Mouse (Mus musculus) T-helper 2 cell (primary cell): ENCODE data around the gene Nit2.

Experiments
- in situ Hi-C: fragments of 300-600 bp; cut with MboI, MseI; formaldehyde crosslinking; loops from one replicate; pipeline ENCODE4 v1.15.1; 2025; ENCODE audit warnings: high pct_unique_total_duplicates

Nit2 gene

GRCm38 (mm10) chr16:57163694-57164093, 3.4 kb downstream of the Nit2 start:
- in situ Hi-C loops: no loop called here

- in situ Hi-C loops: no loop called here
These were observed 4.3 kb downstream of the Nit2 start for GRCm38 (mm10) chr16:57162841-57163240.

- in situ Hi-C loops: no loop called here
These were observed 7.3 kb downstream of the Nit2 start for GRCm38 (mm10) chr16:57159835-57160234.

GRCm38 (mm10) chr16:57157728-57158127, 9.4 kb downstream of the Nit2 start:
- in situ Hi-C loops: no loop called here

- in situ Hi-C loops: no loop called here
These were observed 10.1 kb downstream of the Nit2 start for GRCm38 (mm10) chr16:57157076-57157475.

- in situ Hi-C loops: no loop called here
These were observed 11.2 kb downstream of the Nit2 start for GRCm38 (mm10) chr16:57155899-57156298.

- in situ Hi-C loops: no loop called here
These were observed 15.7 kb downstream of the Nit2 start for GRCm38 (mm10) chr16:57151437-57151836.

GRCm38 (mm10) chr16:57144741-57145140, 22.4 kb downstream of the Nit2 start:
- in situ Hi-C loops: no loop called here

- in situ Hi-C loops: no loop called here
These were observed 33.5 kb downstream of the Nit2 start for GRCm38 (mm10) chr16:57133611-57134010.

- in situ Hi-C loops: no loop called here
These were observed 34.8 kb downstream of the Nit2 start for GRCm38 (mm10) chr16:57132326-57132725.

GRCm38 (mm10) chr16:57131544-57131943, 35.6 kb downstream of the Nit2 start:
- in situ Hi-C loops: no loop called here

- in situ Hi-C loops: no loop called here
These were observed 36.3 kb downstream of the Nit2 start for GRCm38 (mm10) chr16:57130752-57131400.

- in situ Hi-C loops: loop anchor here (5.0 kb wide), 1 partner anchor 39 kb away; the partner anchor contains the start of gene Nit2
These were observed 39.3 kb downstream of the Nit2 start for GRCm38 (mm10) chr16:57127825-57128224.

GRCm38 (mm10) chr16:57126268-57126667, 40.9 kb downstream of the Nit2 start:
- in situ Hi-C loops: loop anchor here (5.0 kb wide), 1 partner anchor 41 kb away; the partner anchor contains the start of gene Nit2

GRCm38 (mm10) chr16:57122682-57123445, 44.3 kb downstream of the Nit2 start:
- in situ Hi-C loops: no loop called here

GRCm38 (mm10) chr16:57121816-57122415, 45.2 kb downstream of the Nit2 start:
- in situ Hi-C loops: no loop called here

- in situ Hi-C loops: no loop called here
These were observed 46.0 kb downstream of the Nit2 start, which contains the start of gene Tomm70a for GRCm38 (mm10) chr16:57120913-57121815. Tomm70a (plus strand) TSS chr16:57121703.

- in situ Hi-C loops: loop anchor here (10.0 kb wide), 1 partner anchor 1153 kb away; the partner anchor contains the start of gene Rpl24
These were observed 49.6 kb downstream of the Nit2 start for GRCm38 (mm10) chr16:57117562-57117961.

GRCm38 (mm10) chr16:57116066-57116465, 51.1 kb downstream of the Nit2 start:
- in situ Hi-C loops: loop anchor here (10.0 kb wide), 1 partner anchor 1151 kb away; the partner anchor contains the start of gene Rpl24
